In genomic region chr9:66059583-66060307, GRCm38 (mm10) we compare ENCODE assay signal across 8 mouse cellular contexts. TPM values are rescaled to one million over a fixed set of nuclear protein-coding genes. Genes with fewer than 3 reads are reported as not detected.
DNase-seq lines count a peak whose midpoint lies in the region; ATAC-seq lines count a peak whose summit lies in the region.

Gene Ppib (plus strand): TSS chr9:66060222.

- H3K4me3 ChIP-seq in lung, embryonic 16.5 days (ENCODE audit: low read length) = peak within 1 kb of the TSS; percentile 95

- peak; percentile 91 for DNase-seq in MEL-GATA-1-ER (ENCODE audit: extremely low read depth, low read depth)
- peak; percentile 97 for DNase-seq in cerebellum, adult 8-10 months
- DNase-seq in forelimb bud, embryonic 11.5 days (ENCODE audit: low read depth, low spot score) = peak; percentile 97
- DNase-seq in layer of hippocampus, adult 9-10 months (ENCODE audit: low spot score) = peak; percentile 95
- peak; percentile 83 for DNase-seq in ovary, postnatal 10 days (ENCODE audit: low spot score)
- DNase-seq in thymus, postnatal 10 days (ENCODE audit: low spot score in 2 of 2) = peak; percentile 94 to 95

- H3K27me3 ChIP-seq in lung, embryonic 16.5 days (ENCODE audit: control insufficient read depth, insufficient read depth, low read depth, low read length) = no peaks in the 10 kb centered on the region

- H3K9me3 ChIP-seq in lung, embryonic 16.5 days (ENCODE audit: control insufficient read depth, low read length) = no peaks in the 10 kb centered on the region

- H3K36me3 ChIP-seq in lung, embryonic 16.5 days (ENCODE audit: control insufficient read depth, insufficient read depth, low read length) = peaks cover 22% of the 10 kb centered on the region

- ATAC-seq in hematopoietic stem cell, adult 5-6 weeks (replicated peaks in 1 of 2; ENCODE audit: insufficient read depth in 1 of 2, low FRiP score in 2 of 2, low TSS enrichment in 1 of 2, low read depth in 1 of 2, poor library complexity in 2 of 2, severe bottlenecking in 2 of 2) = peak; percentile 96 to 99
- peak; percentile 99 for ATAC-seq in lung, embryonic 16.5 days (ENCODE audit: low read depth)

- peak within 1 kb of the TSS; percentile 65 for H3K27ac ChIP-seq in lung, embryonic 16.5 days (ENCODE audit: low read length)

- peak within 1 kb of the TSS; percentile 82 for H3K4me2 ChIP-seq in lung, embryonic 16.5 days (ENCODE audit: low read depth, low read length)

- WGBS in lung, embryonic 16.5 days = 1% methylated on average over 51 of the region's 51 CpGs

- H3K9ac ChIP-seq in lung, embryonic 16.5 days (ENCODE audit: low read length) = peak within 1 kb of the TSS; percentile 91

- H3K4me1 ChIP-seq in lung, embryonic 16.5 days (replicated peaks; ENCODE audit: control insufficient read depth, insufficient read depth, low read length) = peaks cover 13% of the 10 kb centered on the region

RNA-seq across cellular contexts. Expression of gene Ppib, which starts in this region (rescaled TPM):
- total RNA-seq in hematopoietic stem cell, adult 5-6 weeks (2017) = 510 and 514 TPM in 2 replicates
- polyA plus RNA-seq in lung, embryonic 16.5 days (2015; fragmentation: Nextera tagmentation; extraction: Ambion mirVana) = 678 and 681 TPM in 2 replicates

Comparison
In these comparisons a context has a peak if more than half of its experiments do, and no peak if none do; other contexts are left out.
1. Peak in every context shown above with its lines: DNase-seq, ATAC-seq, H3K4me3 ChIP-seq and H3K27ac ChIP-seq.